Mouse (Mus musculus) cortical plate, adult 2 months (tissue): ENCODE results near the gene Fcgbp. TPM values are rescaled to one million over a fixed set of nuclear protein-coding genes. Genes with fewer than 3 reads are reported as not detected.

Experiments
- H3K27ac ChIP-seq: fragments of 200-500 bp; 2 replicates; pipeline ENCODE4 v1.5.1; 2012; ENCODE audit warnings: low read length, control low read depth, inconsistent platforms; ENCODE audit not compliant: insufficient read depth
- H3K4me1 ChIP-seq: fragments of 200-500 bp; 2 replicates; pipeline ENCODE4 v1.6.1; 2011; ENCODE audit warnings: low read length; ENCODE audit not compliant: control insufficient read depth, insufficient read depth
- H3K4me3 ChIP-seq: fragments of 200-500 bp; 2 replicates; pipeline ENCODE4 v1.5.1; 2011; ENCODE audit warnings: mild to moderate bottlenecking, low read length, control low read depth; ENCODE audit not compliant: insufficient read depth
- CTCF ChIP-seq: fragments of 200-500 bp; IDR thresholded peaks from 2 replicates; pipeline ENCODE4 v1.5.1; 2011; ENCODE audit warnings: mild to moderate bottlenecking, control low read depth, low read length; ENCODE audit not compliant: insufficient read depth; ENCODE audit errors: extremely low read depth
- POLR2A ChIP-seq: fragments of 200-500 bp; IDR thresholded peaks from 2 replicates; pipeline ENCODE4 v1.6.1; 2011; ENCODE audit warnings: mild to moderate bottlenecking, low read length, control low read depth; ENCODE audit not compliant: insufficient read depth; ENCODE audit errors: extremely low read depth
- polyA plus RNA-seq: library from polyadenylated mRNA; depleted of rRNA; stranded (reverse); fragments of >200 nt; gene quantifications from 2 replicates; pipeline ENCODE4 v1.2.3, GENCODE M21; 2012; rRNA removed

The Fcgbp gene
- 0.21 and 0.40 TPM in 2 replicates for polyA plus RNA-seq

- Histone ChIP-seq H3K27ac (no peak within 1 kb of the TSS), H3K4me3 (no peak within 1 kb of the TSS), H3K4me1 (no peaks in the 10 kb centered on the region)
- TF ChIP-seq CTCF (no peak), POLR2A (no peak)
Observed at GRCm38 (mm10) chr7:28070531-28071298, at the start of gene Fcgbp. TSS of gene Fcgbp (plus strand) at chr7:28071236.

DNA sequence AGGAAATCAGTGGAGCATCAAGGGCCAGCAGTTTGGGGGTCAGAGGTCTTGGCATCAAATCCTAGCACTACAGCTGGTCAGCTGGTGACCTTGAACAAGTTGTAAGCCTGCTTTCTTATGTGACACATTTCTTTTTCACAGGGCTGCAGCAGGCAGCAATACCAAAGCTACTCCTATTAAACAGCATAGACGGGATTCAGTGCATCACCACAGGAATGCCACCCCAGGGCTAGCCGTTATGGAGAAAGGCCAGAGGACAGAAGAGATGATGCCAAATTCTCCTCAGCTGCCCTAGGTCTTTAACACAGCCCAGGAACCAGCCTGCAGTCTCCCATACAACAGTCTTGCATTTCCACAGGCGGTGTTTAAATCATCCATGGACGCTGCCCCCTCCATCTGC is 26.5 kb upstream of the Fcgbp start:
- no peaks in the 10 kb centered on the region for H3K4me1 ChIP-seq
- TF ChIP-seq POLR2A, result no peak
- no peak for TF ChIP-seq CTCF
- H3K4me3 ChIP-seq, result no peak overlapping the region
- H3K27ac ChIP-seq, result no peak overlapping the region

GRCm38 (mm10) chr7:28049476-28050409 is 21.3 kb upstream of the Fcgbp start, which contains the start of gene Psmc4:
TSS of gene Psmc4 (minus strand) at chr7:28050101.
- Histone ChIP-seq H3K27ac (no peak within 1 kb of the TSS), H3K4me3 (peak within 1 kb of the TSS; percentile 74)

DNA sequence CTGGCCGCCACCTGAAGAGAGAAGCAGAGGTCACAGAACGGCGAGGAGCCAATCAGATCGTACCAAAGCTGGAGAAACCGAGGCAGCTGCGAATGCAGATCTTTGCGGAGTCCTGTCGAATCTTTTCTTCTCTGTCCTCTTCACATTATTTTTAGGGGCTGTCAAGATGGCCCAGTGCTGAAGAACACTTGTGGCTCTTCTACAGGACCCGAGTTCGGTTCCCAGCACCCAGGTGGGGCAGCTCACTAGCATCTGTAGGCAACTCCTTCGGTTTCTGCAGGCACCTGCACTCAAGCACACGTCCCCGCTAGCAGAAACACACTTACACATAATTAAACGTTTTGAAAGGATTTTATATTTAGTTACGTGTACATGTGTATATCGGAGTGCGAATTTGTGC is 20.5 kb upstream of the Fcgbp start:
- no peak overlapping the region for H3K4me3 ChIP-seq
- TF ChIP-seq POLR2A (no peak), CTCF (no peak)
- no peak overlapping the region for H3K27ac ChIP-seq
- H3K4me1 ChIP-seq, result no peaks in the 10 kb centered on the region

More at GRCm38 (mm10) chr7:28049476-28050409, 21.3 kb upstream of the Fcgbp start, which contains the start of gene Psmc4:
- no peaks in the 10 kb centered on the region for H3K4me1 ChIP-seq
- TF ChIP-seq CTCF (peak; percentile 72), POLR2A (peak; percentile 89)

GRCm38 (mm10) chr7:28053046-28053930 is 17.7 kb upstream of the Fcgbp start:
- H3K4me1 ChIP-seq, result no peaks in the 10 kb centered on the region
- no peak overlapping the region for H3K4me3 ChIP-seq
- no peak for TF ChIP-seq CTCF
- no peak for TF ChIP-seq POLR2A
- no peak overlapping the region for H3K27ac ChIP-seq

DNA sequence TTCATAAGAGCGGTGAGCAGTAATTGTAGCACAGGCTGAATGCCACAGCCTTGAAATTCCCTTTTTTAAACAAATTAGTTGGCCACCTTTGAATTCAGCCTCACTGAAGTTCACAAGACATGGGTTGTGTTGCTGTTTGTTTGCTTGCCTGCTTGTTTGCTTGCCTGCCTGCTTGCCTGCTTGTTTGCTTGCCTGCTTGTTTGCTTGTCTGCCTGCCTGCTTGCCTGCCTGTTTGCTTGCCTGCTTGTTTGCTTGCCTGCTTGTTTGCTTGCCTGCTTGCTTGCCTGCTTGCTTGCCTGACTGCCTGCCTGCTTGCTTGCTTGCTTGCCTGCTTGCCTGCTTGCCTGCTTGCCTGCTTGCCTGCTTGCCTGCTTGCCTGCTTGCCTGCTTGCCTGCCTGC is 11.1 kb upstream of the Fcgbp start:
- TF ChIP-seq CTCF (no peak), POLR2A (no peak)
- H3K4me1 ChIP-seq, result no peaks in the 10 kb centered on the region
- no peak overlapping the region for H3K4me3 ChIP-seq
- H3K27ac ChIP-seq, result no peak overlapping the region

GRCm38 (mm10) chr7:28068661-28069060 is 2.4 kb upstream of the Fcgbp start:
- TF ChIP-seq CTCF (no peak), POLR2A (no peak)
- Histone ChIP-seq H3K27ac (no peak overlapping the region), H3K4me1 (no peaks in the 10 kb centered on the region), H3K4me3 (no peak overlapping the region)

DNA sequence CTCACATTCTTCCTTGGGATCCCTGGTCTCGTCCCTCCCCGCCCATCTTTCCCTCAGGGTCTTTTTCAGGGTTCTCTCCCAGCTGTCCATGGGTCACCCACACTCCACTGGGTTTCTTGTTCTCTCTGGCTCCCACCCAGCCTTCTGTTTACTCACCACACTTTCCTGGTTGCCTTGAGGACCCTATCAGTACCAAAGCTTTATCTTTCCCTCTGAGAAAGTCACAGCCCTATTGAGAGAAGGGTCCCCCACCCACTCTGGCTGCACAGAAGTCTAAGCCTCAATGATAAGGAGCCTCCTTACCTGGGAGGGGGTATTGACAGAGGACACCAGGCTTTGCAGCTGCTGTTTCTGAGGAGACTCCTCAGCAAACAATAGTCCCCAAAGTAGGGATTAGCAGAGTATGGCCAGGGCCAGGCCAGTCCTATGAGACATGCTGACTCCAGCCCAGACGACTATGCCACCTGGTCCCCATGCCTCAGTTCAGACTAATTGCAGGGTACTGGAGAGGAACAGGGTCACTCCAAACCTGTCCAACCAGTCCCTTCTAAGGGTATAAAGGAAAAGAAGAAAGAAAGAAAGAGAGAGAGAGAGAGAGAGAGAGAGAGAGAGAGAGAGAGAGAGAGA is 1.4 kb upstream of the Fcgbp start:
- Histone ChIP-seq H3K4me3 (no peak overlapping the region), H3K4me1 (no peaks in the 10 kb centered on the region), H3K27ac (no peak overlapping the region)
- no peak for TF ChIP-seq POLR2A
